Mouse (Mus musculus) intestine, postnatal 0 days (tissue): ENCODE results near the gene Col19a1. TPM values are rescaled to one million over a fixed set of nuclear protein-coding genes. Genes with fewer than 3 reads are reported as not detected.

Experiments
- ATAC-seq: fragments of 200-750 bp; cut with Nextera tagmentation; 2 replicates; pipeline ENCODE4 v1.8.0; 2017; ENCODE audit warnings: mild to moderate bottlenecking, moderate TSS enrichment, moderate library complexity
- H3K27ac ChIP-seq: fragments of 300-500 bp; sonication (generic); 2 replicates; pipeline ENCODE4 v1.5.1; 2014; ENCODE audit warnings: mild to moderate bottlenecking, low read depth, low read length, moderate library complexity
- H3K27me3 ChIP-seq: fragments of 300-500 bp; sonication (generic); replicated peaks from 2 replicates; pipeline ENCODE4 v1.6.1; 2014; ENCODE audit warnings: low read length, mixed read lengths; ENCODE audit not compliant: control insufficient read depth, insufficient read depth
- H3K36me3 ChIP-seq: fragments of 300-500 bp; sonication (generic); 2 replicates; pipeline ENCODE4 v1.6.1; 2014; ENCODE audit warnings: mild to moderate bottlenecking, moderate library complexity; ENCODE audit not compliant: control insufficient read depth, insufficient read depth
- H3K4me1 ChIP-seq: fragments of 300-500 bp; sonication (generic); replicated peaks from 2 replicates; pipeline ENCODE4 v1.6.1; 2014; ENCODE audit warnings: antibody characterized with exemption, low read length, mixed read lengths; ENCODE audit not compliant: control insufficient read depth, insufficient read depth
- H3K4me2 ChIP-seq: fragments of 300-500 bp; sonication (generic); replicated peaks from 2 replicates; pipeline ENCODE4 v1.6.1; 2014; ENCODE audit warnings: low read depth, mild to moderate bottlenecking, moderate library complexity
- H3K4me3 ChIP-seq: fragments of 300-500 bp; sonication (generic); 2 replicates; pipeline ENCODE4 v1.5.1; 2014; ENCODE audit warnings: low read depth, low read length
- H3K9ac ChIP-seq: fragments of 300-500 bp; sonication (generic); 2 replicates; pipeline ENCODE4 v1.6.1; 2014; ENCODE audit warnings: mild to moderate bottlenecking, low read depth, low read length
- H3K9me3 ChIP-seq: fragments of 300-500 bp; sonication (generic); 2 replicates; pipeline ENCODE4 v1.6.1; 2016; ENCODE audit warnings: mixed run types; ENCODE audit not compliant: control insufficient read depth
- CTCF ChIP-seq: sonication (generic); IDR thresholded peaks from 2 replicates; pipeline ENCODE4 v1.5.1; 2016; ENCODE audit warnings: low read depth, mild to moderate bottlenecking, control low read depth, antibody characterized with exemption, moderate library complexity
- WGBS: fragments of 180-500 bp; shearing (Covaris S2); extraction: QIAGEN DNeasy Blood & Tissue Kit; methylation state at CpG from one replicate; pipeline ENCODE4 v1.1.7; 2014; 5-methylcytosine and 5-hydroxymethylcytosine counted together
- polyA plus RNA-seq: library from polyadenylated mRNA; unstranded; fragments of >200 nt; fragmentation: Nextera tagmentation; extraction: Ambion mirVana; gene quantifications from 2 replicates; pipeline ENCODE4 v1.2.1, GENCODE M21; 2015

The Col19a1 gene
- polyA plus RNA-seq, 1 experiment from 2014 or later: 0.38 TPM

- WGBS: 51% methylated on average over 2 of the region's 2 CpGs
- ATAC-seq: no peak
- Histone ChIP-seq H3K4me3 (no peak overlapping the region), H3K27ac (no peak overlapping the region), H3K27me3 (no peaks in the 10 kb centered on the region), H3K36me3 (no peaks in the 10 kb centered on the region), H3K4me2 (no peak overlapping the region), H3K9ac (no peak overlapping the region), H3K4me1 (no peaks in the 10 kb centered on the region), H3K9me3 (no peaks in the 10 kb centered on the region)
- no peak for TF ChIP-seq CTCF
Observed at GRCm38 (mm10) chr1:24564113-24564512, 23.2 kb downstream of the Col19a1 start.

- H3K36me3 ChIP-seq: no peaks in the 10 kb centered on the region
- no peaks in the 10 kb centered on the region for H3K9me3 ChIP-seq
- H3K27me3 ChIP-seq: no peaks in the 10 kb centered on the region
- H3K4me2 ChIP-seq: no peak overlapping the region
- WGBS: 60% methylated on average over 10 of the region's 10 CpGs
- ATAC-seq: no peak
- H3K4me3 ChIP-seq: no peak overlapping the region
- H3K4me1 ChIP-seq: no peaks in the 10 kb centered on the region
- H3K27ac ChIP-seq: no peak overlapping the region
- no peak for TF ChIP-seq CTCF
- no peak overlapping the region for H3K9ac ChIP-seq
Observed at GRCm38 (mm10) chr1:24558005-24558404, 29.3 kb downstream of the Col19a1 start.

GRCm38 (mm10) chr1:24553462-24553861 is 33.8 kb downstream of the Col19a1 start:
- H3K4me2 ChIP-seq: no peak overlapping the region
- no peaks in the 10 kb centered on the region for H3K36me3 ChIP-seq
- no peak for ATAC-seq
- TF ChIP-seq CTCF: no peak
- H3K9me3 ChIP-seq: no peaks in the 10 kb centered on the region
- 43% methylated on average over 4 of the region's 4 CpGs for WGBS
- no peak overlapping the region for H3K27ac ChIP-seq
- no peaks in the 10 kb centered on the region for H3K4me1 ChIP-seq
- no peaks in the 10 kb centered on the region for H3K27me3 ChIP-seq
- H3K9ac ChIP-seq: no peak overlapping the region
- H3K4me3 ChIP-seq: no peak overlapping the region

GRCm38 (mm10) chr1:24550560-24551280 is 36.6 kb downstream of the Col19a1 start:
- no peak overlapping the region for H3K4me3 ChIP-seq
- no peak overlapping the region for H3K9ac ChIP-seq
- H3K4me1 ChIP-seq: no peaks in the 10 kb centered on the region
- TF ChIP-seq CTCF: no peak
- no peaks in the 10 kb centered on the region for H3K9me3 ChIP-seq
- ATAC-seq: no peak
- H3K27me3 ChIP-seq: no peaks in the 10 kb centered on the region
- H3K36me3 ChIP-seq: no peaks in the 10 kb centered on the region
- 76% methylated on average over 18 of the region's 18 CpGs for WGBS
- H3K27ac ChIP-seq: no peak overlapping the region
- no peak overlapping the region for H3K4me2 ChIP-seq

- H3K4me1 ChIP-seq: no peaks in the 10 kb centered on the region
- WGBS: 50% methylated on average over 10 of the region's 10 CpGs
- H3K4me2 ChIP-seq: no peak overlapping the region
- H3K27me3 ChIP-seq: no peaks in the 10 kb centered on the region
- ATAC-seq: no peak
- H3K9me3 ChIP-seq: no peaks in the 10 kb centered on the region
- no peak for TF ChIP-seq CTCF
- no peak overlapping the region for H3K27ac ChIP-seq
- H3K4me3 ChIP-seq: no peak overlapping the region
- H3K9ac ChIP-seq: no peak overlapping the region
- H3K36me3 ChIP-seq: no peaks in the 10 kb centered on the region
Observed at GRCm38 (mm10) chr1:24550031-24550430, 37.2 kb downstream of the Col19a1 start.

- H3K4me3 ChIP-seq: no peak overlapping the region
- 77% methylated on average over 8 of the region's 8 CpGs for WGBS
- TF ChIP-seq CTCF: no peak
- H3K9me3 ChIP-seq: no peaks in the 10 kb centered on the region
- no peaks in the 10 kb centered on the region for H3K4me1 ChIP-seq
- no peak for ATAC-seq
- H3K27ac ChIP-seq: no peak overlapping the region
- no peak overlapping the region for H3K4me2 ChIP-seq
- no peaks in the 10 kb centered on the region for H3K36me3 ChIP-seq
- no peak overlapping the region for H3K9ac ChIP-seq
- no peaks in the 10 kb centered on the region for H3K27me3 ChIP-seq
Observed at GRCm38 (mm10) chr1:24549050-24549449, 38.2 kb downstream of the Col19a1 start.

- no peaks in the 10 kb centered on the region for H3K27me3 ChIP-seq
- no peaks in the 10 kb centered on the region for H3K36me3 ChIP-seq
- H3K4me3 ChIP-seq: no peak overlapping the region
- H3K27ac ChIP-seq: no peak overlapping the region
- no peak for TF ChIP-seq CTCF
- ATAC-seq: no peak
- no peak overlapping the region for H3K4me2 ChIP-seq
- H3K4me1 ChIP-seq: no peaks in the 10 kb centered on the region
- no peaks in the 10 kb centered on the region for H3K9me3 ChIP-seq
- WGBS: 62% methylated on average over 1 of the region's 1 CpGs
- no peak overlapping the region for H3K9ac ChIP-seq
Observed at GRCm38 (mm10) chr1:24547574-24547973, 39.7 kb downstream of the Col19a1 start.
